Mouse (Mus musculus) hindbrain, embryonic 13.5 days (tissue): ENCODE measurements around the gene Tnfsf12. TPM values are rescaled to one million over a fixed set of nuclear protein-coding genes. Genes with fewer than 3 reads are reported as not detected.

Source experiments
- ATAC-seq: fragments of 200-750 bp; cut with Nextera tagmentation; 2 replicates; pipeline ENCODE4 v1.8.0; 2017; ENCODE audit warnings: moderate TSS enrichment; ENCODE audit not compliant: low FRiP score
- H3K27ac ChIP-seq: fragments of 300-500 bp; sonication (generic); 2 replicates; pipeline ENCODE4 v1.5.1; 2015; ENCODE audit warnings: inconsistent platforms, mild to moderate bottlenecking, moderate library complexity
- H3K27me3 ChIP-seq: fragments of 300-500 bp; sonication (generic); 2 replicates; pipeline ENCODE4 v1.6.1; 2015; ENCODE audit warnings: mild to moderate bottlenecking, inconsistent platforms
- H3K36me3 ChIP-seq: fragments of 300-500 bp; sonication (generic); 2 replicates; pipeline ENCODE4 v1.6.1; 2015; ENCODE audit warnings: mild to moderate bottlenecking, inconsistent platforms
- H3K4me1 ChIP-seq: fragments of 300-500 bp; sonication (generic); replicated peaks from 2 replicates; pipeline ENCODE4 v1.6.1; 2015; ENCODE audit warnings: inconsistent platforms
- H3K4me2 ChIP-seq: fragments of 300-500 bp; sonication (generic); 2 replicates; pipeline ENCODE4 v1.6.1; 2015; ENCODE audit warnings: inconsistent platforms, mild to moderate bottlenecking, moderate library complexity
- H3K4me3 ChIP-seq: fragments of 300-500 bp; sonication (generic); 2 replicates; pipeline ENCODE4 v1.5.1; 2015; ENCODE audit warnings: mild to moderate bottlenecking, inconsistent platforms
- H3K9ac ChIP-seq: fragments of 300-500 bp; sonication (generic); 2 replicates; pipeline ENCODE4 v1.6.1; 2015; ENCODE audit warnings: mild to moderate bottlenecking, inconsistent platforms
- H3K9me3 ChIP-seq: fragments of 300-500 bp; sonication (generic); 2 replicates; pipeline ENCODE4 v1.6.1; 2016; ENCODE audit warnings: inconsistent platforms
- WGBS: fragments of 180-500 bp; shearing (Covaris S2); methylation state at CpG from one replicate; pipeline ENCODE4 v1.1.7; 2015; 5-methylcytosine and 5-hydroxymethylcytosine counted together
- polyA plus RNA-seq: library from polyadenylated mRNA; unstranded; fragments of >200 nt; fragmentation: Nextera tagmentation; extraction: Ambion mirVana; gene quantifications from 2 replicates; pipeline ENCODE4 v1.2.1, GENCODE M21; 2015

The Tnfsf12 gene
- polyA plus RNA-seq, 1 experiment from 2014 or later: 1.8 TPM

DNA sequence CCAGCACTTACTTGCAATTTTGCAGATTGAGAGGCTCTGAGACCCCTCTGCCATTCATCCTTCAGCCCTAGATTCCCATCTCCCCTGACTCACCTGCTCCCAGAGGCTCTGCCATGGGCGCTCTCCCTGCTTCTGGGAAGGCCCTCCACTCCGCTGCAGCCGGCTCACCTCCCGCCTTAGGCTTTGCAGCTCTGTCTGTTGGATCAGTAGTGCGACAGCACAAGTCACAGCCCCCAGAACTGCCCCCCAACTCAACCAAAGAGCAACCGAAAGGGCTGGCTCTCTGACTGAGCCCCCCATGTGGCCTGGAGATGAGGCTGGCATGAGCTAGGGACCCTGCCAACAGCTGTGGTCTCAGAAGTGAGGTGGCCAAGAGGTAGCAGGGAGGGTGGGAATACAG is 10.7 kb downstream of the Tnfsf12 start:
- no peak for ATAC-seq
- Histone ChIP-seq H3K4me2 (no peak overlapping the region), H3K9me3 (no peaks in the 10 kb centered on the region), H3K9ac (peak overlapping the region; percentile 19; the same call in 1 of the 2 replicates), H3K36me3 (0 out of 2 replicates have a peak, but pooled peaks cover 3% of the 10 kb centered on the region), H3K4me3 (no peak overlapping the region), H3K4me1 (peaks cover 45% of the 10 kb centered on the region), H3K27ac (0 out of 2 replicates have a peak overlapping the region, but pooled peaks have one; percentile 23), H3K27me3 (peaks cover 13% of the 10 kb centered on the region; the same call in 1 of the 2 replicates)
- WGBS: 82% methylated on average over 6 of the region's 6 CpGs

DNA sequence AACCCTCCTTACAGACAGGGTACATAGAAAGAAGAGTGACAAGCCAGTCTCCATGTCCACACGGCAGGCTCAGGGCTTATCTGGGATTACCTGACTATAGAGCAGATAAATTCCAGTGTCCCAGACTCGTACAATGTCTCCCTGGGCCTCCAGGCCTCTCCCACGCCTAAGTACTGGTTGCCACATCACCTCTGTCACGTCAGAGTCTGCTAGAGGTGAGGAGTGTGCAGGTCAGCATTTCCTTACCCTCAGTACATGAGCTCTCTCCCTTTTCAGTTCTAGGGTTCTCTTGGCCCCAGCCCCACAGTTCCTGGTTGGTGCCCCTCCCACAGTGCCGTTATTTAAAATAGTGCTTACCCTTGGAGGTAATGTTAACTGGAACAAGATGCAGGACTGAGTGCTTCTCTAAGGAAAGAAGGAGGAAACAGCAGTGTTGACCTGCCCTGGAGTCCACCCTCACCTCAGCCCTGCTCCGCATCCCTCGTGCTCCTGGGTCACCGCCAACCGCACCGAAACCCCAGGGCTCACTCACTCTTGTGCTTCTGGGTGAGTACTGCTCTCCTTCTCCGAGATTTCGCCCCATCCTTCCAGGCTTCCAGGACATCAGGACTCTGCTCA is 11.4 kb downstream of the Tnfsf12 start:
- Histone ChIP-seq H3K27ac (no peak overlapping the region), H3K9me3 (no peaks in the 10 kb centered on the region), H3K4me2 (no peak overlapping the region), H3K9ac (peak overlapping the region; percentile 35), H3K4me1 (peaks cover 52% of the 10 kb centered on the region), H3K4me3 (no peak overlapping the region), H3K36me3 (peaks cover 8% of the 10 kb centered on the region; the same call in 1 of the 2 replicates), H3K27me3 (peaks cover 13% of the 10 kb centered on the region; the same call in 1 of the 2 replicates)
- WGBS: 85% methylated on average over 12 of the region's 12 CpGs
- ATAC-seq: no peak

DNA sequence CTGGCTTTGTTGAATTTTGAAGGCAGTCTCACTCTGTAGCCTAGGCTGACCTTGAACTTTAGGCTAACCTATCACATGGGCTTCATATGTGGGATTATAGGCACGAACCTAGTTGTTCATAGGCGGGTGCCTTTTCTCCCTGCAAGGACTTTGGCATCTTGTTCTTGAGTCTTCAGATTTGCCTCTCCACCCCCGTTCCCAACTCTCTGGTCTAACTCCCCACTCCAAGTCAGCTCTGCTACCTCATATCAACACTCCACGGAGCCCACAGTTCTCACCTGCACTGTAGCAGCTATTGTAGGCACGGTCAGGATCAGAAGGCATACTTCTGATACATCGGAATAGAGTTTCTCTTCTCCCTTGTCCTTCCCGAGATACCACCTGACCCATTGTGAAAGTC is 12.1 kb downstream of the Tnfsf12 start:
- Histone ChIP-seq H3K9me3 (no peaks in the 10 kb centered on the region), H3K4me1 (peaks cover 58% of the 10 kb centered on the region), H3K9ac (peak overlapping the region; percentile 72), H3K36me3 (peaks cover 14% of the 10 kb centered on the region), H3K27me3 (peaks cover 13% of the 10 kb centered on the region; the same call in 1 of the 2 replicates), H3K4me2 (no peak overlapping the region; the same call in 1 of the 2 replicates), H3K4me3 (no peak overlapping the region), H3K27ac (peak overlapping the region; percentile 86)
- no peak for ATAC-seq
- 89% methylated on average over 7 of the region's 7 CpGs for WGBS

DNA sequence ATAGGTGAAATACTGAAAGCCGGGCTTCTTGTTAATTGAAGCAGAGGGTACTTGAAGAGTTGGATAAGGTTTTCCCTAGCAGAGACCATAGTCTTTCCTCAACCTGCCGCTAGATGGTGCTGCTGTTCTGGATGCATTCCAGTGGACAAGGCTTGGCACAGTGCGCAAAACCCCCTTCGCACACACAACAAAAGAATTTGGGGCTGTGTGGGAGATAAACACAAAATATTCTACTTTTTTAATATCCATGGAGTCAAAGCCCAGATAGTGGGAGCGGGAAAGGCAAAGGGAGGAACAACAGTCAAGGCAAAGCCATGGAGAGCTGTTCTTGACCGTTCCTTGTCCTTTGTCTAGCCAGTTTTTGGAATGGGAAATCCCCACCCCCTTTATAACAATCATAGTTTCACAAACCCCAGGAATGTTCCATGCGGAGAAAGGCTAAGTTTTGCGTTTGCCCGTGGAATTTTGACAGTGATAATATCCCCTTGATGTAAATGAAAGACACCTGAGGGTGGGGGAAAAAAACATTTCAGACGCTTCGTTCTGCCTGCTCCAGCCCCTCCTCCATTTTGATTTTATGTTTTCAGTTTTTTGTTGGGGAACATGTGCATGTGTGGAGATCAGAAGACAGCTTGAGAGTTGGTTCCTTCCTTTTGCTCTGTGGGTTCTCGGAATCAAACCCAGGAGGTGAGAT is 12.7 kb downstream of the Tnfsf12 start:
- Histone ChIP-seq H3K27ac (peak overlapping the region; percentile 96), H3K4me2 (peak overlapping the region; percentile 96), H3K4me1 (peaks cover 61% of the 10 kb centered on the region), H3K9ac (peak overlapping the region; percentile 72), H3K9me3 (no peaks in the 10 kb centered on the region), H3K4me3 (peak overlapping the region; percentile 78; the same call in 1 of the 2 replicates), H3K27me3 (peaks cover 13% of the 10 kb centered on the region; the same call in 1 of the 2 replicates), H3K36me3 (peaks cover 20% of the 10 kb centered on the region)
- 20% methylated on average over 12 of the region's 12 CpGs for WGBS
- peak; percentile 41; the same call in 1 of the 2 replicates for ATAC-seq

DNA sequence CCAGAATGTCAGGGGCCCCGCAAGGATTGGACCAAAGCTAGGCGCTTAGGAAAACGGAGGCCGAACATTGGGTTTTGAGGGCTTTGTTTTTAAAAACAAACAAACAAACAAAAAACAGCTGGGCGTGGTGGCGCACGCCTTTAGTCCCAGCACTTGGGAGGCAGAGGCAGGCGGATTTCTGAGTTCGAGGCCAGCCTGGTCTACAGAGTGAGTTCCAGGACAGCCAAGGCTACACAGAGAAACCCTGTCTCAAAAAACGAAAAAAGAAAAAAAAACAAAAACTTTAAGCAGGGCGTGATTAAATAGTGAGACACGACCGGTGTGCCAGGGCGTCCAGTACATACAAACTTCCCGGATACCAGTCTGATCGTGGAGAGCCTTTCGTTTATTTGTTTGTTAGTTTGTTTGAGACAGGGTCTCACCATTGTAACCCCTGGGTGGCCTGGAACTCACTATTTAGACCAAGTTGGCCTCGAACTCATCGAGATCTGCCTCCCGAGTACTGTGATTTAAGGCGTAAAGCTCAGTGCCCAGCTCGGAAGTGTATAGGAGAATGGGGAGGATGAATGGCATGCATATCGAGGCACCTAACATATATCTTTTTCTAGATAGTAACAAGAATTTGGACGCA is 13.3 kb downstream of the Tnfsf12 start:
- Histone ChIP-seq H3K27me3 (peaks cover 13% of the 10 kb centered on the region; the same call in 1 of the 2 replicates), H3K9me3 (no peaks in the 10 kb centered on the region), H3K27ac (peak overlapping the region; percentile 96), H3K4me1 (peaks cover 61% of the 10 kb centered on the region), H3K4me2 (peak overlapping the region; percentile 96), H3K36me3 (peaks cover 27% of the 10 kb centered on the region), H3K4me3 (peak overlapping the region; percentile 78), H3K9ac (peak overlapping the region; percentile 89)
- WGBS: 28% methylated on average over 24 of the region's 24 CpGs
- ATAC-seq: no peak

GRCm38 (mm10) chr11:69681314-69682208 is 14.1 kb downstream of the Tnfsf12 start, which contains the start of gene Senp3:
Senp3 (minus strand) TSS chr11:69682084.
- Histone ChIP-seq H3K4me1 (peaks cover 56% of the 10 kb centered on the region), H3K9ac (peak within 1 kb of the TSS; percentile 89), H3K4me2 (peak within 1 kb of the TSS; percentile 96), H3K27ac (peak within 1 kb of the TSS; percentile 96), H3K27me3 (peaks cover 5% of the 10 kb centered on the region; the same call in 1 of the 2 replicates), H3K4me3 (peak within 1 kb of the TSS; percentile 78), H3K36me3 (peaks cover 34% of the 10 kb centered on the region), H3K9me3 (no peaks in the 10 kb centered on the region)
- under 1% methylated on average over 79 of the region's 80 CpGs for WGBS
- ATAC-seq: peak; percentile 96

- no peaks in the 10 kb centered on the region for H3K9me3 ChIP-seq
- H3K27me3 ChIP-seq: 0 out of 2 replicates have a peak, but pooled peaks cover 3% of the 10 kb centered on the region
- peak overlapping the region; percentile 89 for H3K9ac ChIP-seq
- H3K4me2 ChIP-seq: peak overlapping the region; percentile 96
- H3K27ac ChIP-seq: no peak overlapping the region
- H3K36me3 ChIP-seq: peaks cover 47% of the 10 kb centered on the region
- peak overlapping the region; percentile 78 for H3K4me3 ChIP-seq
- no peak for ATAC-seq
- H3K4me1 ChIP-seq: peaks cover 51% of the 10 kb centered on the region
- 92% methylated on average over 30 of the region's 30 CpGs for WGBS
Observed at GRCm38 (mm10) chr11:69680136-69680855, 15.4 kb downstream of the Tnfsf12 start.

DNA sequence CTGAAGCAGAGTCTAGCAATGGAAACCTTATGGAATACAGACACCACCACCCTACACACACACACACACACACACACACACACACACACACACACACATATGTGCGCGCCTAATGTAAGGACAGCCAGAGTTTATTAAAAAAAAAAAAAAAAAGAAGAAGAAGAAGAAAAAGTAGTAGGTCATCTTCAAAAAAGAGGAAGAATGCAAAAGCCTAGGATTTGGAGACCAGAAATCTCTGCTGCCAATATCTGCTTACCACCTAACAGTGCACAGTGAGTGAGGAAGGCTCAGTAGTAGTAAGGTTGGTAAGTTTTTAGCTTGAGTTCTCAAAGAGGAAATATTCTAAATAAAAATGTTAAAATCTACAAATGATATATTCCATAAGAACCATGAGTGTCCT is 16.5 kb downstream of the Tnfsf12 start:
- Histone ChIP-seq H3K9ac (no peak overlapping the region; the same call in 1 of the 2 replicates), H3K4me2 (0 out of 2 replicates have a peak overlapping the region, but pooled peaks have one; percentile 19), H3K36me3 (peaks cover 59% of the 10 kb centered on the region), H3K27me3 (no peaks in the 10 kb centered on the region), H3K4me3 (no peak overlapping the region), H3K4me1 (peaks cover 46% of the 10 kb centered on the region), H3K9me3 (no peaks in the 10 kb centered on the region), H3K27ac (no peak overlapping the region)
- ATAC-seq: no peak
- 100% methylated on average over 1 of the region's 2 CpGs for WGBS

DNA sequence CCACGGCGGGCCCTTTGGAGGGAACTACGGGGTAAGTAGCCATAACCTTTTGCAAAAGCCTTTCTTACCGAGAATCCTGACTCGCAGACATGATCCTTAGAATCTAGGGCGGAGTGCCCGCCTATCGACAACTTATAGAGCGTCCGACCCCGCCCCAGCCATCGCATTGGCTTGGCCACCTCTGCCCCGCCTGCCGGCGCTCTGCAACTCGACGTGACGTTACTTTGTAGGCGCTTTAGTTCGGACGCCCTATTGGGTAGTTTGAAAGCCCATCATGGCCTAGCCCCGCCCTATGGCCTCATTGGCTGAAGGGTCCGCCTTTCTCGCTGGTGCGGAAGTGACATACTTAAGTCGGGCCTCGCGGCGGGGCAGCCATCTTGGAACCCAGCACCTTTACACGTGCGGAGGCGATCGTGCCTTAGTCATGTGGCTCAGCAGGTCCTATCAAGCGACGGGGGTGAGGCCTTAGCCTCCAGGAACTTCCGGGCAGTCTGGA is 23.4 kb downstream of the Tnfsf12 start, which contains the start of gene Eif4a1:
Gene Eif4a1, minus strand, starts transcription at position 213 of the 496 bp plus-strand sequence.
- Histone ChIP-seq H3K9me3 (no peaks in the 10 kb centered on the region), H3K4me1 (peaks cover 32% of the 10 kb centered on the region), H3K4me2 (peak within 1 kb of the TSS; percentile 99), H3K9ac (peak within 1 kb of the TSS; percentile 100), H3K27ac (peak within 1 kb of the TSS; percentile 98), H3K4me3 (peak within 1 kb of the TSS; percentile 100), H3K27me3 (no peaks in the 10 kb centered on the region), H3K36me3 (peaks cover 75% of the 10 kb centered on the region)
- WGBS: 0% methylated on average over 36 of the region's 36 CpGs
- peak; percentile 98 for ATAC-seq

DNA sequence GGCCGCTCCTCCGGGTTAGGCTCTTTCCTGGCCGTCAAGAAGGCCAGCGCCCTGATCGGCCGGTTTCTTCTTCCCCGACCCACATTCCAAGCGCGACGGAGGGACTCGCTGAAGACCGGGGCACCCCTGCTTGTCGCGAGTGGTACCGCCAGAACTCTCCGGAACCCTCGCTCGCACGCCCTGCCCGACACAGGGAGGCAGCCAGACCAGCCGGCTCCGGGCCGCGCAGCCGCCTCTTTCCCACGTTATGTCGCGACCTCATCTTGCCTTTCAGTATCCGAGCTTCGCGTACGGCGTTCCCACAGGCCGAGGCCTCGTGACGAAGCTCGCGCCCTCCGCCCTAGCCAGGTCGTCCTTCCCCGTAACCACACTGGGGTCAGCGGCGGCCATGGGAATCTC is 23.9 kb downstream of the Tnfsf12 start:
- ATAC-seq: peak; percentile 18
- Histone ChIP-seq H3K9me3 (no peaks in the 10 kb centered on the region), H3K27ac (peak overlapping the region; percentile 98), H3K4me2 (peak overlapping the region; percentile 99), H3K9ac (peak overlapping the region; percentile 100), H3K4me1 (peaks cover 32% of the 10 kb centered on the region), H3K27me3 (no peaks in the 10 kb centered on the region), H3K4me3 (peak overlapping the region; percentile 100), H3K36me3 (peaks cover 73% of the 10 kb centered on the region)
- under 1% methylated on average over 43 of the region's 43 CpGs for WGBS
